Mouse (Mus musculus) forebrain, embryonic 10.5 days (tissue): Measurements from ENCODE around the gene Banp. TPM values are rescaled to one million over a fixed set of nuclear protein-coding genes. Genes with fewer than 3 reads are reported as not detected.
A peak's percentile ranks its signal among the peaks of the same experiment; 100 is the strongest.

Experiments used
- DNase-seq: peaks from one replicate; pipeline ENCODE4 v3.0.0-alpha.2; 2017; ENCODE audit warnings: low spot score; ENCODE audit errors: extremely low spot score
- H3K27ac ChIP-seq: fragments of 300-500 bp; sonication (generic); 2 replicates; pipeline ENCODE4 v1.5.1; 2016; ENCODE audit warnings: mild to moderate bottlenecking
- H3K27me3 ChIP-seq: fragments of 300-500 bp; sonication (generic); 2 replicates; pipeline ENCODE4 v1.6.1; 2016; ENCODE audit warnings: mild to moderate bottlenecking; ENCODE audit not compliant: poor library complexity, severe bottlenecking
- H3K36me3 ChIP-seq: fragments of 300-500 bp; sonication (generic); replicated peaks from 2 replicates; pipeline ENCODE4 v1.6.1; 2016; ENCODE audit warnings: mild to moderate bottlenecking, moderate library complexity
- H3K4me1 ChIP-seq: fragments of 300-500 bp; sonication (generic); 2 replicates; pipeline ENCODE4 v1.6.1; 2016
- H3K4me3 ChIP-seq: fragments of 300-500 bp; sonication (generic); 2 replicates; pipeline ENCODE4 v1.5.1; 2016; ENCODE audit warnings: mild to moderate bottlenecking, moderate library complexity
- H3K9me3 ChIP-seq: fragments of 300-500 bp; sonication (generic); 2 replicates; pipeline ENCODE4 v1.6.1; 2016; ENCODE audit warnings: mild to moderate bottlenecking, moderate library complexity
- WGBS: fragments of 180-500 bp; shearing (Covaris S2); methylation state at CpG from one replicate; pipeline ENCODE4 v1.1.7; 2016; 5-methylcytosine and 5-hydroxymethylcytosine counted together
- polyA plus RNA-seq: library from polyadenylated mRNA; unstranded; fragments of >200 nt; fragmentation: Nextera tagmentation; extraction: Ambion mirVana; gene quantifications from 2 replicates; pipeline ENCODE4 v1.2.1, GENCODE M21; 2016

Gene Banp
- polyA plus RNA-seq, 1 experiment from 2014 or later: 44.1 TPM

DNA sequence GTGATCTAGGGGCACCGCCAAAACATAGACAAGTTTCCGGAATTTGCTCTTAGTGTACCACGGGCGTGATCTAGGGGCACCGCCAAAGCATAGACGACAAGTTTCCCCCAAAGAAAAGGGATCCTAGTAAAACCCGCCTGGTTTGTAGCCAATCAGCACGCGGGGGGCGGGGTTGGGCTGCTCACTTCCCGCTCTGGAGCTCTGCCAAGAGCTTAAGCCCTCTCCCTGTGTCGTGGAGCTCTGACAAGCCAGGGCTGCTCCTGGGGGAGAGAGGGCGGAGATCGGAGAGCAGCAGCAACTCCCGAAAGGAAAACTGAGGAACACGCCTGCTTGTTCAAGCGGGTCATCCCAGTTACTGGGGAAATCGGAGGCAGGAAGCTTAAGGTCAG lies 1.8 kb upstream of the Banp start:
- Histone ChIP-seq H3K4me3 (peak overlapping the region; percentile 52), H3K27ac (peak overlapping the region; percentile 92), H3K4me1 (peaks cover 49% of the 10 kb centered on the region), H3K9me3 (no peaks in the 10 kb centered on the region), H3K27me3 (no peaks in the 10 kb centered on the region; the same call in 1 of the 2 replicates), H3K36me3 (peaks cover 3% of the 10 kb centered on the region)
- DNase-seq: peak; percentile 94
- WGBS: under 1% methylated on average over 18 of the region's 18 CpGs

DNA sequence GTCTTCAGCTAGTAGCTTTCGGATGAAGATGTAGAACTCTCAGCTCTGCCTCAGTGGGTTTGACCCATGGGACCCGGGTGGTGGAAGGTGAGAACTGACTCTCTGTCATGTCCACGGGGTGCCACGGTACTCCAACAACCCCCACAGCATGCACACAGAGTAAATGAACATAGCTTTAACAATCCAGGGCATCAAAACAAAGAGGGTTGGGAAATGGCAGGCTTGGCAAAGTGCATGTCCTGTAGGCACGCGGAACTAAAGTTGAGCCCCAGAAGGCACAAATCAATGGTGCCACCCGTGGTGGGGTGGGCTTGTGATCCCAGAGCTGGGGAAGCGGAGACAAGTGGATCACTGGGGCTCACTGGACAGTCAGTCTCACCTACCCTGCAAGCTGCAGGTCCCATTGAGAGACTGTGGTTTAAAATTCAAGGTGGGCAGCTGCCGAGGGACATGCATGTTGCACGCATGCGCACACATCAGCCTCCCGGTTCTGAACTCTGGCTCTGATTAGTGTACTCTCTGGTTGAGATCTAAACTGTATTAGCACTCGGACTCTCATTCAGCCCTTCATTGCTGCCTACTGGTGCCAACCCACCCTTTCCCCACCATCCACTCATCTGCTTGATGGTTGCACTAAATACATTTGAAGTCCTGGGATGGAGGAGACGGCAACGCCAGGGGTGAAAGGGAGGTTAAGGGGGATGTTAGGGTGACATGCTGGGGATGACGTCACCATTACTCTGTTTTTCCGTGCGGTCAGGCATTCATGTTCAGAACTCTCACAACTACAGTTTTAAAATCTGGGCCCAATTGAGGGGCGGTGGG lies 1.0 kb upstream of the Banp start:
- DNase-seq: no peak
- H3K4me3 ChIP-seq: peak overlapping the region; percentile 52
- H3K4me1 ChIP-seq: peaks cover 52% of the 10 kb centered on the region
- H3K36me3 ChIP-seq: peaks cover 11% of the 10 kb centered on the region
- 62% methylated on average over 19 of the region's 19 CpGs for WGBS
- H3K9me3 ChIP-seq: no peaks in the 10 kb centered on the region
- no peaks in the 10 kb centered on the region; the same call in 1 of the 2 replicates for H3K27me3 ChIP-seq
- peak overlapping the region; percentile 92 for H3K27ac ChIP-seq

DNA sequence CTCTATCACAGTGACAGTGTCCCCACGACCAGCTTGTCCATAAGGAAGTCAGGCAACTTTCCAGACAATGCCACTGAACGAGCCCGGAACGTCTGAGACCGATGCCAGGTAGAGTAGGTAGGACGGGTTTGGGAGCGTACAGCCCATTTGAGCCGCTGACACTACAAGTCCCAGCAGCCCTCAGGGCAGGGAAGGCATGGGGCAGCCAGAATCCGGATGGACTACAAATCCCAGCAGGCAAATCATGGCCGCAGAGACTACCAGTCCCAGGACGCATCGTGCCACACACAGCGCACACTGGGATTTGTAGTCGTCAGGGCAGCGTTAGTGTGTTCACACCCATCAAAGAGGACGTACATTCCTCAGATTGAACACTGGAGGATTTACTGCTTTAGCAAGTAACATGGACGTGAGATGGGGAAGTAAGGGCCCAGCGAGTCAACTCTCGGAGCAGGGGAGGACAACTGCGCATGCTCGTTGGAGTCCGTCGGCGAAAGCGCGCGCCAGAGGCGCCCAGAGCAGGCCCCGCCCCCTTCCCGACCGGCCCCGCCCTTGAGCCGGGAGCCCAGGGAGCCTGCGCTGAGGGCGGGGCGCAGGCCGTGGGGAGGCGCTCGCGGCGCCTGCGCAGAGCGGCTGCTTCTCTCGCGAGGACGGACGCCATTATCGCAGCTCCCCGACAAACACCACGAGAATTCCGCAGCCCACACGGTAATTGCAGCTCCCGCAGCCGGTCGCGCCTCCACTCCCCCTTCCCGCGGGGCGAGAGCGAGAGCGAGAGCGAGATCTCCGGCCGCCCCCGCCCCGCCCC lies 595 bp downstream of the Banp start:
- Histone ChIP-seq H3K27ac (peak overlapping the region; percentile 96), H3K4me1 (peaks cover 52% of the 10 kb centered on the region), H3K9me3 (no peaks in the 10 kb centered on the region), H3K27me3 (no peaks in the 10 kb centered on the region; the same call in 1 of the 2 replicates), H3K4me3 (peak overlapping the region; percentile 97), H3K36me3 (peaks cover 27% of the 10 kb centered on the region)
- under 1% methylated on average over 65 of the region's 66 CpGs for WGBS
- peak; percentile 96 for DNase-seq

- H3K9me3 ChIP-seq: no peaks in the 10 kb centered on the region
- peaks cover 52% of the 10 kb centered on the region for H3K4me1 ChIP-seq
- peak overlapping the region; percentile 97 for H3K4me3 ChIP-seq
- H3K27ac ChIP-seq: peak overlapping the region; percentile 96
- no peaks in the 10 kb centered on the region; the same call in 1 of the 2 replicates for H3K27me3 ChIP-seq
- 3% methylated on average over 97 of the region's 97 CpGs for WGBS
- peaks cover 34% of the 10 kb centered on the region for H3K36me3 ChIP-seq
- DNase-seq: peak; percentile 46
Observed at GRCm38 (mm10) chr8:121950749-121951655, 1.5 kb downstream of the Banp start.

GRCm38 (mm10) chr8:121951656-121952009 lies 2.1 kb downstream of the Banp start:
- no peaks in the 10 kb centered on the region; the same call in 1 of the 2 replicates for H3K27me3 ChIP-seq
- H3K9me3 ChIP-seq: no peaks in the 10 kb centered on the region
- peaks cover 41% of the 10 kb centered on the region for H3K36me3 ChIP-seq
- peak overlapping the region; percentile 96 for H3K27ac ChIP-seq
- no peak for DNase-seq
- peaks cover 49% of the 10 kb centered on the region for H3K4me1 ChIP-seq
- peak overlapping the region; percentile 97 for H3K4me3 ChIP-seq
- WGBS: 47% methylated on average over 7 of the region's 7 CpGs

DNA sequence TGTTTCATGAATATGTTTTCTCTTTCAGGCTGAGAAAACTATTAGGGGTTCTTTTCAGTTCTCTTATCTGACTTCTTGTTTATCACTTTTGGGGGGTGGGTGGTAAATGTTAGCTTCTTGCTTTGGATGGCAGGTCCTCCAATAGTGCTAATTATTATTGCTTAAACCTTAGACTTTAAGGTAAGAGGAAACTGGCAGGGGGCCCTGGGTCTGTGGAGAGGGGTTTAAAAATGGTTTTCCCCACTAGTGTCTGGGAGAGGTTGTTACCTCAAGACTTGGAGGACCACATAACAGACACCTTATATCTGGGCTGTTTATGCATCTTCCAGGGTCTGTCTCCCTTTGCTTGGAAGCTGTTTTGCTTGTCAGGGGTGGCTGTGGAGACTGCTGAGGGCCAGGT lies 2.6 kb downstream of the Banp start:
- H3K27me3 ChIP-seq: no peaks in the 10 kb centered on the region
- no peak for DNase-seq
- 0 out of 2 replicates have a peak overlapping the region, but pooled peaks have one; percentile 40 for H3K27ac ChIP-seq
- H3K4me1 ChIP-seq: peaks cover 44% of the 10 kb centered on the region
- H3K36me3 ChIP-seq: peaks cover 46% of the 10 kb centered on the region
- peak overlapping the region; percentile 97 for H3K4me3 ChIP-seq
- no peaks in the 10 kb centered on the region for H3K9me3 ChIP-seq

GRCm38 (mm10) chr8:121952800-121953199 lies 3.2 kb downstream of the Banp start:
- Histone ChIP-seq H3K36me3 (peaks cover 47% of the 10 kb centered on the region), H3K27ac (no peak overlapping the region), H3K4me1 (peaks cover 37% of the 10 kb centered on the region), H3K4me3 (peak overlapping the region; percentile 97; the same call in 1 of the 2 replicates), H3K9me3 (no peaks in the 10 kb centered on the region), H3K27me3 (no peaks in the 10 kb centered on the region)
- WGBS: 85% methylated on average over 7 of the region's 7 CpGs
- no peak for DNase-seq

GRCm38 (mm10) chr8:121953821-121954545 lies 4.4 kb downstream of the Banp start:
- H3K27me3 ChIP-seq: no peaks in the 10 kb centered on the region
- H3K36me3 ChIP-seq: peaks cover 47% of the 10 kb centered on the region
- H3K27ac ChIP-seq: no peak overlapping the region
- no peak for DNase-seq
- no peak overlapping the region for H3K4me3 ChIP-seq
- WGBS: 80% methylated on average over 3 of the region's 3 CpGs
- peaks cover 28% of the 10 kb centered on the region for H3K4me1 ChIP-seq
- H3K9me3 ChIP-seq: no peaks in the 10 kb centered on the region

DNA sequence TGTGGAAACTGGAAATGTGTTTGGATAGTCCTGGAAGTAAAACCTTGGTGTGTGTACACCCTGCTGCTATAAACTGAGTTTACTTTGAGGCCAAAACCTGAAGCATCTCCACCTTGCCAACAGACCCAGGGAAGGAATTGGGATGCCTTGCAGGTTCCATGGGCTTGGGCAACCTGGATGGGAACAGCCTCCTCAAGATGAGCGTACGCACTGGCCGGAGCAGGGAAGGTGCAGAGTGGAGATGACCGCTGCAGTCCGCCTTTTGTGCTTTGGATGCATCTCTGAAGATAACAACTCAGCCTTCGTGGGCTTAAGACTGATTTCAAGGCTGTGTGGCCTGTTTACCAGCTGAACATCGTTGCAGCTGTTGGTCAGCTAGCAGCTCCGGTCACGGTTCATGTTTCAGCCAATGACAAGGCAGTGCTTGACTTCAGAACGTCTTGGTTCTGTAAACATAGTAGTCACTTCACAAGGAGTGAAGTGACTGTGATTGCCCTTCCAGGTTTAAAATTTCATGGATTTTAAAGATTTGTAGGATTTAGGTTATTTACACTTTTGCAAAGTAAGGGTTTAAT lies 5.5 kb downstream of the Banp start:
- peaks cover 25% of the 10 kb centered on the region for H3K4me1 ChIP-seq
- H3K4me3 ChIP-seq: no peak overlapping the region
- 92% methylated on average over 10 of the region's 10 CpGs for WGBS
- no peak overlapping the region for H3K27ac ChIP-seq
- DNase-seq: no peak
- H3K36me3 ChIP-seq: peaks cover 49% of the 10 kb centered on the region
- H3K9me3 ChIP-seq: no peaks in the 10 kb centered on the region
- H3K27me3 ChIP-seq: no peaks in the 10 kb centered on the region

DNA sequence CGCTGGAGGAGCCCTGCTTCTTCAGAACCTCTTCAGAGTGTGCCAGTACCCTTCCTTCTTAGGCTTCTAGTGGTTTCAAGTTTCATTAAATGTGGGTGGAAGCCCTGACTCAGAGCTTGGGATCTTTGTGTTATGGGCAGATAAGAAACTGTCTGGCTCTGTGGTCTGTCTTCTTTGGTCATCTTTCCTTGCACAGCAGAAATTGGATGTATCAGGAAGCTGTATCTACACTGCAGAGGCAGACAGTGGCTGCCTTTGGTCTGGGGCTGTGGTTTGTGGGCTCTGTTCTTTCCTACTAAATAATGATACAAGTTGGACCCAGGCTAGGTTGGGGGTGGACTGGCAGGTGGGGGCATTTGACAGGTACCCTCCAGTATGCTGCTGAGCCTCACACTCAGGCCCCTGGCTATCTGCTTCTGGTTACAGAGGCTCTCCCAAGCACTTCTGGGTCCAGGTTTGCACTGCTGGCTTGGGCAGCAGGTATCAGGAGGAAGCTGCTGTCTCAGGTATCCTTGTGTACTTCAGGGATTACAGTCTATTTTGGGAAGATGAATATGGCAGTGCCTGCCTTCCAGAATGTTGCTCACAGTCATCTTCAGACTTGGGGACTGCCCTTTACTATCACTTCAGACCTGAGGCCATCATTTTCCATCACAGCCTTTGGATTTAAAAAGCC lies 6.4 kb downstream of the Banp start:
- Histone ChIP-seq H3K27me3 (no peaks in the 10 kb centered on the region), H3K27ac (no peak overlapping the region), H3K36me3 (peaks cover 56% of the 10 kb centered on the region), H3K4me3 (no peak overlapping the region), H3K4me1 (peaks cover 25% of the 10 kb centered on the region), H3K9me3 (no peaks in the 10 kb centered on the region)
- 92% methylated on average over 1 of the region's 1 CpGs for WGBS
- no peak for DNase-seq

- Histone ChIP-seq H3K36me3 (peaks cover 46% of the 10 kb centered on the region), H3K4me1 (peaks cover 6% of the 10 kb centered on the region), H3K4me3 (no peak overlapping the region), H3K9me3 (no peaks in the 10 kb centered on the region), H3K27me3 (no peaks in the 10 kb centered on the region), H3K27ac (no peak overlapping the region)
- no peak for DNase-seq
- WGBS: 90% methylated on average over 1 of the region's 1 CpGs
Observed at GRCm38 (mm10) chr8:121958395-121958794, 8.8 kb downstream of the Banp start.
